ENCODE assay signal across 8 mouse cellular contexts in genomic region chr6:67198085-67198484, GRCm38 (mm10). TPM values are rescaled to one million over a fixed set of nuclear protein-coding genes. Genes with fewer than 3 reads are reported as not detected.
DNase-seq lines count a peak whose midpoint lies in the region; ATAC-seq and TF ChIP-seq lines count a peak whose summit lies in the region.

No protein-coding gene starts in this region.

- H3K27me3 ChIP-seq in E14TG2a.4 (ENCODE audit: insufficient read depth, low read length) = 0 out of 2 replicates have a peak, but pooled peaks cover 2% of the 10 kb centered on the region
- no peaks in the 10 kb centered on the region for H3K27me3 ChIP-seq in lung, embryonic 14.5 days (ENCODE audit: insufficient read depth, low read length)

- H3K9ac ChIP-seq in lung, embryonic 14.5 days = no peak overlapping the region

- peak; percentile 84 for TF ChIP-seq CTCF in layer of hippocampus, adult 2 months (conservative IDR thresholded peaks at IDR 0.05)
- TF ChIP-seq CTCF in E14TG2a.4 (conservative IDR thresholded peaks at IDR 0.05; ENCODE audit: low read length) = peak; percentile 99
- peak; percentile 66 for TF ChIP-seq CTCF in lung, embryonic 14.5 days (IDR thresholded peaks at IDR 0.05; ENCODE audit: low read depth)

- WGBS in lung, embryonic 14.5 days = 28% methylated on average over 4 of the region's 4 CpGs

- peak; percentile 22 for DNase-seq in cerebellum, adult 9-10 months
- DNase-seq in layer of hippocampus, adult 2 months (ENCODE audit: low spot score in 2 of 2) = peak in 1 of 2 experiments; percentile 36
- no peak for DNase-seq in layer of hippocampus, adult 9-11 months
- DNase-seq in embryo, embryonic 10.5 days (ENCODE audit: low spot score) = peak; percentile 57
- peak; percentile 66 for DNase-seq in lung, embryonic 14.5 days
- DNase-seq in thymus, postnatal 4 days = peak; percentile 76

- no peaks in the 10 kb centered on the region for H3K9me3 ChIP-seq in E14TG2a.4 (ENCODE audit: low read length)
- no peaks in the 10 kb centered on the region for H3K9me3 ChIP-seq in lung, embryonic 14.5 days (ENCODE audit: low read depth, low read length)

- no peak overlapping the region for H3K4me2 ChIP-seq in lung, embryonic 14.5 days

- peaks cover 3% of the 10 kb centered on the region; the same call in 1 of the 2 replicates for H3K36me3 ChIP-seq in E14TG2a.4 (ENCODE audit: insufficient read depth, low read length)
- no peaks in the 10 kb centered on the region for H3K36me3 ChIP-seq in lung, embryonic 14.5 days (ENCODE audit: insufficient read depth)

- H3K4me3 ChIP-seq in layer of hippocampus, adult 2 months = no peak overlapping the region
- no peak overlapping the region for H3K4me3 ChIP-seq in E14TG2a.4 (replicated peaks; ENCODE audit: low read length)
- H3K4me3 ChIP-seq in lung, embryonic 14.5 days (ENCODE audit: low read depth, low read length) = no peak overlapping the region

- no peak for ATAC-seq in cerebellum, adult (ENCODE audit: insufficient number of reproducible peaks, low FRiP score, low TSS enrichment)
- ATAC-seq in lung, embryonic 14.5 days (ENCODE audit: insufficient read depth) = no peak

- no peak overlapping the region for H3K27ac ChIP-seq in layer of hippocampus, adult 2 months
- no peak overlapping the region for H3K27ac ChIP-seq in lung, embryonic 14.5 days (ENCODE audit: low read depth)

- peaks cover 20% of the 10 kb centered on the region for H3K4me1 ChIP-seq in E14TG2a.4 (replicated peaks; ENCODE audit: low read depth, low read length)
- H3K4me1 ChIP-seq in lung, embryonic 14.5 days (ENCODE audit: insufficient read depth) = no peaks in the 10 kb centered on the region

RNA-seq across cellular contexts. Expression of gene Serbp1, which starts 39.9 kb away (rescaled TPM):
- total RNA-seq in layer of hippocampus, adult 2 months (2021) = 100 to 1,000 TPM; 214 to 221 TPM
- polyA plus RNA-seq in lung, embryonic 14.5 days (2014; fragmentation: Nextera tagmentation; extraction: Ambion mirVana) = 503 and 516 TPM in 2 replicates
